Mouse (Mus musculus) cerebellum, adult 2 months (tissue): ENCODE data around the gene Rasd2. TPM values are rescaled to one million over a fixed set of nuclear protein-coding genes. Genes with fewer than 3 reads are reported as not detected.

ENCODE experiments used
- DNase-seq, 2 experiments: peaks; one replicate each; pipeline ENCODE4 v3.0.0; 2021
- H3K27ac ChIP-seq: fragments of 200-500 bp; 2 replicates; pipeline ENCODE4 v1.5.1; 2012; ENCODE audit warnings: low read length, control low read depth, inconsistent platforms; ENCODE audit not compliant: insufficient read depth
- H3K27me3 ChIP-seq: fragments of 200-500 bp; 2 replicates; pipeline ENCODE4 v1.6.1; 2012; ENCODE audit warnings: inconsistent platforms, mild to moderate bottlenecking, low read length, moderate library complexity; ENCODE audit not compliant: control insufficient read depth, insufficient read depth
- H3K4me1 ChIP-seq: fragments of 200-500 bp; 2 replicates; pipeline ENCODE4 v1.6.1; 2011; ENCODE audit warnings: low read length; ENCODE audit not compliant: control insufficient read depth, insufficient read depth
- H3K4me3 ChIP-seq: fragments of 200-500 bp; replicated peaks from 2 replicates; pipeline ENCODE3; 2011; ENCODE audit warnings: mild to moderate bottlenecking, low read depth, low read length, control low read depth; ENCODE audit not compliant: insufficient read depth
- CTCF ChIP-seq: fragments of 200-500 bp; IDR thresholded peaks from 2 replicates; pipeline ENCODE4 v1.5.1; 2011; ENCODE audit warnings: low read depth, mild to moderate bottlenecking, control low read depth, low read length, moderate library complexity, borderline replicate concordance; ENCODE audit not compliant: insufficient read depth
- POLR2A ChIP-seq: fragments of 200-500 bp; IDR thresholded peaks from 2 replicates; pipeline ENCODE4 v1.6.1; 2011; ENCODE audit warnings: low read length, control low read depth, borderline replicate concordance; ENCODE audit not compliant: insufficient read depth
- WGBS: fragments of 180-500 bp; shearing (Covaris S2); methylation state at CpG from one replicate; pipeline ENCODE4 v1.1.7; 2018; 5-methylcytosine and 5-hydroxymethylcytosine counted together
- polyA plus RNA-seq: library from polyadenylated mRNA; depleted of rRNA; stranded (reverse); fragments of >200 nt; gene quantifications from 2 replicates; pipeline ENCODE4 v1.2.3, GENCODE M21; 2012; rRNA removed

The Rasd2 gene
- polyA plus RNA-seq, 1 experiment = 22.2 TPM

DNA sequence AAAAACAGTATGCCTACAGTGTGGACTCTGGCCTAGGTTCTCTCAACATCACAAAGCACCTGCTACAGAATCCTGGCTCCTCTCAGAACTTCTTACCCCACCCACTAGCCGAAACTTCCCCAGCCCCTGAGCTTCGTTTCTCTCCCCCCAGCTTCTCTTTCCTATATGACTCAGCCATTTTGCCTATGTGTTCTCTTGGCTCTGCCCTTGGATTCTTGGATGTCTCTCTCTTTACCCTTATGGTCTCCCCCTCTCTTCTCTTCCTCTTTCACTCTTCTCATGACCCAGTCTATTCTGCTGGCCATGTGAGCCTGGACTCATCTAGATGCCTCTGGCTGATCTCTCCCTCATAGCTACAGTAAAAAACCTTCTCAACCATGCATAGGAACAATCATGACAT is 13.0 kb downstream of the Rasd2 start:
- no peak overlapping the region for H3K27ac ChIP-seq

DNA sequence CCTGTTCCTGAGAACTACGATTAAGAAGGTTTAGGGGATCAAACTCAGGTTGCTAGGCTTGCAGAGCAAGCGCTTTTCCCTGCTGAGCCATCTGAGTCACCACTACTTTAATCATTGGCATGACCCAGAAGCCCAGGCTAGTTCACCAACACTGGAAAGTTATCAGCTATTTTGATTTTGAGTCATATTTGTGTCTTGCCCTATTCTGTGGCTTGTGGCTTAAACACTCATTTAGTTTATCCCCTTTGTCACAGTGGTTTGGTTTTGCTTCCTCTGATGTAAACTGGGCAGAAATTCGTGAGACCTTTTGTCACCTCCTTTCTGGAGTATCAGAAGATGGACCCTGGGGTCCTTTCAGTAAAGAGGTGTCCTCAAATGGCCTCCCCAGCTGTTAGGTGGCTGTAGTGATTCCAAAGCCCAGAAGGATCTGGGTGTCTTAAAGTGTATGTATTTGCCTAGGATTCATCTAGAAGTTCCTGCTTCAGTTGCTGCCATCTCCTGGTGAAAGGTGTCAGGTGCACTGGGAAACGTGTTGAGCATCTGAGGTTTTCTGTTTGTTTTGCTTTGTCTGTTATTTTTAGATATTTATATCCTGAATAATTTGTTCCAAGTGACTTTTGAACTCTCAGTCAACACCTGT is 20.3 kb downstream of the Rasd2 start:
- H3K4me3 ChIP-seq = no peak overlapping the region
- TF ChIP-seq CTCF (peak; percentile 53; the same call in 1 of the 2 replicates), POLR2A (no peak)
- no peaks in the 10 kb centered on the region for H3K4me1 ChIP-seq
- 57% methylated on average over 4 of the region's 4 CpGs for WGBS
- DNase-seq = peak in 1 of 2 experiments; percentile 19
- H3K27me3 ChIP-seq = no peaks in the 10 kb centered on the region
- no peak overlapping the region for H3K27ac ChIP-seq

More for the DNA sequence above, 13.0 kb downstream of the Rasd2 start:
- no peak for DNase-seq
- Histone ChIP-seq H3K27me3 (no peaks in the 10 kb centered on the region), H3K4me1 (no peaks in the 10 kb centered on the region), H3K4me3 (no peak overlapping the region)
- TF ChIP-seq POLR2A (no peak), CTCF (no peak)
- WGBS = 76% methylated on average over 2 of the region's 2 CpGs

DNA sequence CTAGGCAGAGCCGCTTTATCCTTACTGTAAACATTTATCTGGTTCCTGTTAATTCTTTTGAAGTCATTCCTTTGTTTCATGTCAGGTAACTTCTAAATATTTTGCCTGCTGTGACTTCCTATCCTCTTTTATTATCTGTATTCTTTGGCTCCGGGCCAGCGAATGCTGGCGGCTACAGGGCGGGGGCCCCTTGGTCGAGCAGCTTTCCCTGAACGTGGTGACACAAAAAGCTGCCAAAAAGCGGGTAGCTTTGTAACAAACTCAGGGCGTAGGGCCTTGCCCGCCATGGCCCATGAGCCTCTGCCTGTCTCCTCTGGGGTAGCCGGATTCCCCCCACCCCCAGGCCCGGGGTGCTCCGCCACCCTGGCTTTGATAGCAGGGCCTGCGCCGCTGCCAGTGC is 33.6 kb downstream of the Rasd2 start:
- H3K27me3 ChIP-seq = no peaks in the 10 kb centered on the region
- TF ChIP-seq POLR2A = no peak
- TF ChIP-seq CTCF = no peak
- H3K4me3 ChIP-seq = no peak overlapping the region
- 86% methylated on average over 15 of the region's 15 CpGs for WGBS
- DNase-seq = no peak
- no peaks in the 10 kb centered on the region for H3K4me1 ChIP-seq
- H3K27ac ChIP-seq = no peak overlapping the region

DNA sequence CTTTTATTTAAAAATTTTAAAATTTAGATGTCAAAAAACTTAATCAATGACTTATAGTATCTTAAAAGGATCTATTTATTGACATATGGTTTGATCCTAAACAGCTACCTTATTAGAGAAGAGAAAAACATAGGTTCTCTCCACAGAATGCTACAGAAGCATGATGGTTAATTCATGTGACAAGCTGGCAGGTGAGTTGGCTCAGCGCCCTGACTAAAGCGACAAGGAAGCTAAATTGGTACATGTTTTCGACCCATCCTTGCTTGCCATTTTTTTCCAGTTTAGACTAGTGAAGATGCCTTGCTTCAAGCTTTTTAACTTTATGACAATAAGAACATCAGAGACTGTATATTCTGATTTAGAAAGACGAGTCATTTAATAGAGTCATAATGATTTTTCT is 35.4 kb downstream of the Rasd2 start:
- H3K27ac ChIP-seq = no peak overlapping the region
- no peaks in the 10 kb centered on the region for H3K4me1 ChIP-seq
- no peak for TF ChIP-seq POLR2A
- TF ChIP-seq CTCF = no peak
- no peak for DNase-seq
- no peaks in the 10 kb centered on the region for H3K27me3 ChIP-seq
- no peak overlapping the region for H3K4me3 ChIP-seq
- WGBS = 59% methylated on average over 4 of the region's 4 CpGs

DNA sequence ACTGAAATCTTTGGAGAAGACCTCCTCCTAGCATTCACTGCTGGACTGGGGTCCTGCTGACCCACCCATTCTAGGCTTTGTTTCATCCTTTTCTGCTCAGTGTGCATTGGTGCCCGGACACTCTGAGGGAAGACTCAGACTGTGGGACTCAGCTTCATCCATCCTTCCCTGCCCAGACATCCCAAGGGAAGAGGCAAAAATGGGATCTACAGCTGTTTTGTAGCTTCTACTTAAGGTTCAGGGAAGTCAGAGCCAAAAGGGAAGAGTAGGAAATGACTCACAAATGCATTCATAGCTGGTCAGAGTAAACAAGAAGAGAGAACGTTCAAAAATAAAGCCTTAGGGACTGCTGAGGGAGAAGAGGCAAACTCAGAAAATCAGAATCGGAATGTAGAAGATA is 40.3 kb downstream of the Rasd2 start:
- no peaks in the 10 kb centered on the region for H3K27me3 ChIP-seq
- TF ChIP-seq POLR2A (no peak), CTCF (no peak)
- H3K4me1 ChIP-seq = no peaks in the 10 kb centered on the region
- no peak overlapping the region for H3K4me3 ChIP-seq
- WGBS = 84% methylated on average over 3 of the region's 3 CpGs
- H3K27ac ChIP-seq = no peak overlapping the region
- no peak for DNase-seq

DNA sequence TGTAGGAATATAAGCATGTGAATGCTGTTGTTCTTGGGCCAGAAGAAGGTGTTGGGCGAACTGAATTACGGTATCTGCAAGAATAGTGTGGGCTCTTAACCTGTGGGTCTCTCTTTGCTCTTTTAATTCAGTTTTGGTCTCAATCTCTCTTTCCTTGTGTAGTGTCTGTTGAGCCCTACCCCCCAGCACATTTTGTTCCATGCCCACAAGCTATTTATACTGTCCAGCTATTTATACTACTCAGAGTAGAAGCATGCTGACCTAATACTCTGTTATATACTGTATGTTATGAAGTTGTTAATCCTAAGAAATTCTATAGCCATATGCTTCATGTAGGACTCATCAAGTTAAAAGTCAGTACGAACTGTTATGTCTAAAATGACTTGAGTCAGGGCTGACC is 41.9 kb downstream of the Rasd2 start:
- WGBS = 90% methylated on average over 3 of the region's 3 CpGs
- Histone ChIP-seq H3K27me3 (no peaks in the 10 kb centered on the region), H3K4me1 (no peaks in the 10 kb centered on the region), H3K4me3 (no peak overlapping the region), H3K27ac (no peak overlapping the region)
- no peak for DNase-seq
- TF ChIP-seq POLR2A = no peak
- no peak for TF ChIP-seq CTCF

DNA sequence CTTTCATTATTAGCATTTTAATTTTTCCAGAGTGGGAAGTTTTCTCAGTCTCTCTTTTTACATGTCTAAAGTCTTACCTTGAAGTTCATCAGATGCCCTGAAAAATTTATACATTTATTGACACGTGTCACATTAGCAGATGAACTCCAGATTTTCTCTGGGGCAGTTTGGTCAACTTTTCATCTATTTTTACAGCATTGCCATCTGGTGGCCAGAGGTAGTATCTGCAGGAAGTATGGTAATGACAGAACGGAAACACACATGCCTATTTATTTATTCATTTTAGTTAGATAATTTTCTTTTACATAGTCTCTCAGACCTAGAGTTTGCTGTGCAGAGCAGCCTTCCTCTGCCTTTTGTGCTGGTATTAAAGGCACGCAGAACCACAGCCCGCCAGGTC is 58.4 kb downstream of the Rasd2 start:
- Histone ChIP-seq H3K4me1 (no peaks in the 10 kb centered on the region), H3K4me3 (no peak overlapping the region), H3K27me3 (no peaks in the 10 kb centered on the region), H3K27ac (no peak overlapping the region)
- TF ChIP-seq POLR2A = no peak
- TF ChIP-seq CTCF = no peak
- 33% methylated on average over 4 of the region's 4 CpGs for WGBS
- DNase-seq = peak in 1 of 2 experiments; percentile 2

Other genes starting within 250 kb of the Rasd2 start
- gene Hmgxb4, start 220.6 kb upstream of the Rasd2 start, polyA plus RNA-seq = 35.5 and 42.8 TPM in 2 replicates
- gene Tom1, start 180.2 kb upstream of the Rasd2 start, polyA plus RNA-seq = 48.4 and 51.8 TPM in 2 replicates
- 7.1 and 7.5 TPM in 2 replicates for gene Hmox1, start 120.3 kb upstream of the Rasd2 start, polyA plus RNA-seq
- 11.0 and 12.1 TPM in 2 replicates for gene Mcm5, start 104.4 kb upstream of the Rasd2 start, polyA plus RNA-seq
- 0.62 and 1.2 TPM in 2 replicates for gene Gm10358, start 192.6 kb downstream of the Rasd2 start, polyA plus RNA-seq
- not detected in 2 replicates for gene Iqcm, start 234.8 kb downstream of the Rasd2 start, polyA plus RNA-seq